Mouse (Mus musculus): ENCODE results near the gene Ppif.

Gene Ppif

DNA sequence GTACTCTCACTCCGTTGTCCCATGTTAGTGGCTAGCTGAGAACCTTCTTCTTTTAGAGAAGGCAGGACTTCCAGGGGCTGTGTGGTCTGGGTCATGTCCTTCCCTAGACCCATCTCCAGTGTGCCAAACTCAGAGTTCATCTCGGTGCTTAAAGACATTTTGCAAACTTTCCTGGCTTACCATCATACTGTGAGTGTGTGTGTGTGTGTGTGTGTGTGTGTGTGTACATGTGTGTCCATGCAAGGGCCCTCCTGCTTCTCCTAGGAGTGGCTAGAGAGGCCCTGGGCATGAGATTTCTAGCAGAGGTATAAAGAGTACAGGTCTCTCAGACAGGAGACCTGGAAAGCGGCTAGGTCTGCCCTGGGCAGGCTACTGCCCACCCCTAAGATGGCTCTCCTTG is 42.2 kb downstream of the Ppif start:
- DNase-seq (ENCODE audit: low spot score in 2 of 2): no peak

DNA sequence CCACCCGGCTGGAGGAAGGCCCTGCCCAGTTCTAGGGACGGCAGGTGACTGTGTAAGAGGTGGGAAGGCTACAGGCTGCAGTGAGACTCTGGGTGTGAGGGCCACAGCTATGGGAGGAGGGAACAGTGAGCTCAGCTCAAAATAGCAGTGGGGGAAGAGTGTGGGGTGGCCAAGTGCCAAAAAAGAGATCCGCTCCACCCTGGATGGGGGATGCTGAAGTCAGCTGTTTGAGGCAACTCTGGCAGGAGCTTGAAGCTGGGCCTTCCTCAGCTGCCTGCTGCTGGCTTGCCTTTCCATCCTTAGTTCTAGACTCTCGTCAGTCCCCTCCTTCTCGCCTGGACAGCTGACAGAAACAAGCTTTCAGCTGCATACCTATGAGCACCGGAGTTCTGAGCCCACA is 42.6 kb downstream of the Ppif start:
- no peak for DNase-seq (ENCODE audit: low spot score in 2 of 2)

DNA sequence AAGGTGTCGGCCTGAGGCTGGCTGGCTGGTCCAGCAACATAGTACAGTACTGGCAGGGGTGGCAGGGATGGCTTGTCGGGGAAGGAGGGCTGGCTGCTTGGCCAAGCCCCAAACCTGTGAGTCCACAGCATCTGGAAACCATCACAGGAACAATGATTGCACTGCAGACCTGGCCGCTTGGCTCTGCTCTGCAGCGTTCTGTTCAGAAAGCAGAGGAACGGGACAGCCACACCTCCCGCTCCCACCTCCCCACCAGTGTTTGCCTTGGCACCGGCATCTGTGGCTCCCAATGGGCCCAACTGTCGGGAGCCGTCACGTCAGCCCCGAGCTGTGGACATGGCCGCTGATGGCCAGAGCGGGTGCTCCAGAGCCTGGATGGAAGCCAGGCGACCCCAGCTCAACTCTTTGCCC is 44.6 kb downstream of the Ppif start:
- DNase-seq (ENCODE audit: low spot score in 2 of 2): no peak

DNA sequence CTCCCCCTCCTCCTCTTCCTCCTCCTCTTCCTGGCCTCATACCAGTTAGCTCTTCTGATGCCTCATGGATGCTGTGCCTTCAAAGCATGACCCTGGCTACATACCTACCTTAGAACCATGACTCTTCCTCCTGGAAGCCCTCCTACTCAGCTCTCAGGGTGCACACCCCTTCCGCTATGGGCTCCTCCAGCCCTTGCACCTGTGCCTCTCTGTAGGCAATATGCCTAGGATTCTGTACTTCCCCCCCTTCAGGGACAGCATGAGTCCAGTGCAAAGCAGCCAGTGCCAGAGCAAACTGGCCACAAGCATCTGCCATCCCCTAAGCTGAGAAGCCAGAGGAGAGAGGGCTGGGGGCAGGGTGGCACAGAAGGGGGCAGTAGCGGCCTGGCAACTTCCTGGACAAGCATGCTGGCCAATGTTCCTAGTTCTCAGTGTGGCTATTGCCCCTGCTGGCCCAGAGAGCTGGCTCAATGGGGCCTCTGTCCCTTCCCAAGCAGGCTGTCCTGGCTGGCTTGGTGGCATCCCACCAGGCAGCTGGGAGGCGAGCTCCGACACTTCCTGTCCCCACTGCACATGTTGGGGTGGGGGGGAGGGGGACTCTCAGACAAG is 46.1 kb downstream of the Ppif start:
- DNase-seq (ENCODE audit: low spot score in 2 of 2): no peak

DNA sequence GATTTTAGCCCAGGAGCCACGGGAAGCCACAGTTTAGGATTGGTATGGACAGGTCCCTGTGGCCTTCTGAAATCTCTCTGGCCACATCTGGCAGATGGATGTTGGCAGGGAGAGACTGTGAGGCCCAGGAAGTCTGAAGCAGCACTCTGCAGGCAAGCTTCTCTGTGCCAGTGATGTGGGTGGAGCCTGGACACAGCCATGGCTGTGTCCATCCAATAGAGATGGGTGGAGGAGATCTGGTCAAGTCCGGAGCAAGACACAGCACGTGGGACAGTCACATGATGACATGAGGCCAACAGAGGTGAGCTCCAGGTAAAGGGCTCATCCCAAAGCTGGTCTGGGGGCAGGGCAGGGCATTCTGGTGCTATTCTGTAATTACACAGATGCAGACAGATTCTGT is 47.3 kb downstream of the Ppif start:
- DNase-seq (ENCODE audit: low spot score in 2 of 2): no peak

DNA sequence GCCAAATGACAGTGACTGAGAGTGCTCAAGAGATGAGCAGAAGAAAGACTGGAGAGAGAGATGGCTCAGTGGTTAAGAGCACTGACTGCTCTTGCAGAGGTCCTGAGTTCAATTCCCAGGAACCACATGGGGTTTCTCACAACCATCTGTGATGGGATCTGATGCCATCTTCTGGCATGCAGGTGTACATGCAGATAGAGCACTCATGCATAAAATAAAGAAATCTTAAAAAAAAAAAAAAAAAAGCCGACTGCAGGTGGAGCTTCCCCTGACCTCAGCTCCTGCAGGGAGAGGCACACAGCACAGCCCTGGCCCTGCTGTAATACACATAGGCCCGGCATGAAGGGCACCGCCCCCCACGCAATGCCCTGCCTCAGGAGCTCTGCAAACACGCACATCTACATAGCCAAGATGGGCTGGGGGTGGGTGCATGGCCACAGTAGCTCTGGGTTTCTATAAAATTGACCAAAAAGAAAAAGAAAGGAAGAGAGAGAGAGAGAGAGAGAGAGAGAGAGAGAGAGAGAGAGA is 48.0 kb downstream of the Ppif start:
- DNase-seq (ENCODE audit: low spot score in 2 of 2): no peak

DNA sequence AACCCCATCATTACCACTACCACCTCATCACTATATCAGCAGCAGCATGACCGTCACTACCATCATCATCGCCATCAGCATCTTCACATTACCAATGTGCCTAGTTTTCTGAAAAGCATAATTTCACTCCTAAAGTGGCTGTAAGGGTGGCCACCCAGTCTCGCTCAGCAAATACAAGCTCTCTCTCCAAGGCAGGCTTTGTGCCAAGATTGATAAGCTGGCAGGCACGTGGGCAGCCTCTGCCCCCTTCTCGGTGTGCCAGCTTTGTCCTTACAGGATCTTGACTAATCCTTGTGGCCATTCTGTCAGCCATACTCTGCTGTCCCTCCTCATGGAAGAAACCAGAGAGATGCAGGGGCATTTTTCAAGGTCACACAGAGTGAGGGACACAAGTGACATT is 49.0 kb downstream of the Ppif start:
- no peak for DNase-seq (ENCODE audit: low spot score in 2 of 2)

DNA sequence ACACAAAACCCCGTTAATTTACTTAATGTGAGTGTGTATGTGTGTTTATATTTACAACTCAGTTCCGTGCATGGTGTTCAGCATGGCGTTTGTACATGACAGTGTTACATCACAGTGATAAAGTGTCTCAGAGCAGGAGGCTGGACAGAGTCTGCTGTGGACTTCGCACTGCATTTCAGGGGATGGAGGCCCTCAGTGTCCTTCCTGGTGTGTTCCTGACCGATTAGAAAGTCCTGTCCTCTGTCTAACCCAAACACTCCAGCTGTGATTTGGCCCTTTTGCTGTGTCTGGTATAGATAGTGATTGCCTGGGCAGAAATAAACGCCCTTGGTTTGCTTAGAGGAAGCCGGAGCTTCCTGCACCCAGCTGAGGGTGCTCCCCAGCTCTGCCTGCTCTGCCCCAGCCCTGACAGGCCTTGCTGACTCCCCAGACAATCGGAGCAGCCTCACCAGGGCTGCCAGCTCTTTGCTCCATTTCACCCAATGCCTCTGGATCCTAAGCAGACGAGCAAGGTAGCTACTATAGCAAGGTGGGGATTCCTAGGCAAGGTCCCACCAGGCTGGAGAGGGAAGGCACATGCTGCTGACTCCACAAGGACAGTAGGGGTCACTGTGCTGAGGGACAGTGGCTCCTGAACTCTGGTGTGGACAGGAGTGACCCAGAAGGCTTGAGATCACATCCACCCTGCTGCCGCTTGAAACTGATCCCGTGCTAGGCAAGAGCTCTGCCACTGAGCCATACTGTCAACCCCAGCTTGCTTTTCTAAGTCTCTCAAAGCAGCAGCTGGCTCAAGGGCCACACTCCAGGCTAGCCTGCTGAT is 51.6 kb downstream of the Ppif start:
- no peak for DNase-seq (ENCODE audit: low spot score in 2 of 2)

DNA sequence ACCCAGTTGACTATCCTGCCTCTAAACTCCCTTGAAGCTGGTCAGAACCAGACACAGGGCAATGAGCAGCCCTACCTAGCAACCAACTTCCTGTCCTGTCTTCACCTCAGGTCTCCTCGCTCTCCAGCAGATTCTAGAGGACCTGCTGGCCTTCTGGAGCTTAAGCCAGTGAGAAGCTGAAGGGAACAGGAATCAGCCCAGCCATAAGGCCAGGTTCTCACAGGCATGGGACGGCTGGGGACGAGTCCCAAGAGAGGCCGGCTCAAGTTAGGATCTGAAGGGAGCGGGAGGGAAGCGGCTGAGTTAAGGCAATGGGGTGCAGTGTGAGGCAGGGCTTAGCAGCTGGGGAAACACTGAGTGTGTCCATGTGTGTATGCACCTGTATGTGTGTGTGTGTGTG is 52.4 kb downstream of the Ppif start:
- DNase-seq (ENCODE audit: low spot score in 2 of 2): no peak

DNA sequence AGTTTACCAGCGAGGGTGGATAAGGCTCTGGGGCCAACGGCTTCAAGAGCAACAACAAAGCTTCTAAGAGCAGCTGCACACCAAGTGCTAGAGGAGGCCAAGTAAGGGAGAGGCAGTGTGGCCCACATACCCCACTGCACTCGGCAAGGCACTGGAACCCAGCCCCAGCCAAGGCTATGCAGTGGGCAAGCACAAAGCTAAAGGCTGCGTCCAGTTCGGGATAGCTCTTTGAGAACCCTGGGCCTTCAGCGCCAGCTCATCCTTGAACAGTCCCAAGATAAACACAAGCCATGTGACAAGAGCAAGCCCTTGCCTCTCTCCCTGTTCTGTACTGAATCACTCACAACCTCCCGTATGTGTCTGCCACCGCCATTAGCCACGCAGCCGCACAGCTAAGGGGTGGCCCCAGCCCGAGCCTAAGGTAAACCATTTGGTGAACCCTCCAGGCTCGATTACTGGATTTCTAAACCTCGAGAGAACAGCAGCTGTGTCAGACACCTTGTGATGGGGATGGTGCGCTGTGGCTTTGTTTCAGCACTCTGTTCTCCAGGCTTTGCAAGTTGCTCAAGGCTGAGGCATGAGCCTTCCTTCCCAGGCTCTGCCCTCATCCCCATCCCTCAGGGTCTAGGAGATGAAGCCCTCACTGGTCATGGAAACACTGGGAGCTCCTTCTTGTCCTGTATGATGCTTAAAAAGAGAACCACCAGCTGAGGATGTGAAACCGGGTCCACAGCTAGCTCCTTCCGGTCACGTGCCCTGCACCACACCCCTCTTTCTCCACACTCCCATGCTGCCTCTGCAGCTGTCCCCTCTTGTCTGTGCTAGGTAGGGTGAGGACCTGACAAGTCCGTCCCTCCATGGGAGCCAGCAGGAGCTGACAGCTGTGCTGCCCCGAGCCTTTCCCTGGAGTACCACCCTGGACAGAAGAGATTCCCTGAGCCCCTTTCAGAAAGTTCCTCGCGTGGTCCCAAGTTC is 53.3 kb downstream of the Ppif start:
- peak in 1 of 2 experiments; percentile 80 for DNase-seq (ENCODE audit: low spot score in 2 of 2)

DNA sequence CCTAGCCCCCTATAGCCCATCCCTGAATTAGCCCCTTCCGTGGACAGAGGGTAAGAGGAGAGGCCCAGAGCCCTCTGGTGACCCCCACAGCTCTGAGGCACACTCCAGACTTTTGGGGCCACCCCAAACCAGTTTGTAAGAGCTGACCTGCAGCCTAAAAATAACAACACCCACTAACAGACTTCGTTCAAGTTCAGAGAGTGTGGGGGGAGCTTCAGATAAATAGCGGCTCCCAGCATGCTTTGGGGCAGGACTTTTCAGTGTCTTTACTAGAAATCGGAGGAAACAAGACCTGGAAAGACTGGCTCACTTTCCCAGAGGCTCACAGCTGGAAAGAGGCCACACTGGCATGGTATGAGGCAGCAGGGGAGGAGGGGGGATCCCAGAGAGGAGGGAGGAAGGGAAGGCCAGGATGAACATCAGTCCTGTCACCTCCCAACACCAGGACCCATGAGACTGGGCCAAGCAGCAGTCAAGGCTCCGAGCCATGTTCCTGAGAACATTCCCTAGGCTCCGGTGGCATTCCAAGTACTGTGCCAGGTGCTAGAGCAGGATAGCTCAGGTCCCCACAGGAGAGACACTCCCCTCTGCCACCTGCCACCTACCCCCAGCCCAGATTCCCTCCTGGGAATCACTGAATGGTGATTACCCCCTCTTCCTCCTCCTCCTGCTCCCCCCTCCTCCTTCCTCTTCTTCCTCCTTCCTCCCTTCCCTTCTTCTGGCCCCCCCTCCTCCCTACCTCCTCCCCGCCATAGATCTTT is 54.2 kb downstream of the Ppif start:
- peak in 1 of 2 experiments; percentile 26 for DNase-seq (ENCODE audit: low spot score in 2 of 2)

DNA sequence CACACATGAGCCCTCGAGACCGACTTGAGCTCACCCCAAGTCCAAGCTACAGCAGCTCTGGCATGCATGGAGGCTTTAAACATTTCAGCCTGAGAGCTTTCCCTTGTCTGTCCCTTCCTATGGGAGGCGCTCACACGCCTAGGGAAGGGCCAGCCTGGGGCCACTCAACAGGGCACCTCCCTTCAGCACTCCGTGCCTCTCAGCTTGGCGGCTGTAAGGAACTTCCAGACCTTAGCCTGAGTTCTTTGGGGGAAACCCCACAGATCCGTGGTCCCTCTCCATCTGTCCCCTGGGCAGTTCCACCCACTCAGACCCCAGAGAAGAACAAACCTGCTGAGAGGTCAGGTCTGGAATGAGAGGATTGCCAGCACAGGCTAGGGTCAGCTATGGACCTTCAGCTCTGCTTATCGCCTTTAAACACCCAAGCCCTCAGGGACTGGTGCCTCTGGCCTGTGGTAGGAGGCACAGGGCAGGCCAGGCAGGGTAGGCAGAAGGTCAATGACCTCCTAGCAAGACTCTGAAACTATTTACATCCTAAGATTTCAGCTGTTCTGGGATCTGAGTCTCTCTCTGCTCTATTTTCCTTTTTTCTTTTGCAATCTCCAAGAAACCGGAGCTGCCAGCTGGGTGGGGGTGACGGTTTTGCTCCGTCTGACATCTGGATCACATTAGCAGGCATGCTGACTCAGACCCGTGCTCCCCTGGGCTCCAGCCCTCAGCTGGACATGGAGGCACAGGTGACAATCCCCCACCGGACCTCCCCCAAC is 55.4 kb downstream of the Ppif start:
- no peak for DNase-seq (ENCODE audit: low spot score in 2 of 2)
